Mouse (Mus musculus): ENCODE data around the gene Lsamp.

Lsamp gene

DNA sequence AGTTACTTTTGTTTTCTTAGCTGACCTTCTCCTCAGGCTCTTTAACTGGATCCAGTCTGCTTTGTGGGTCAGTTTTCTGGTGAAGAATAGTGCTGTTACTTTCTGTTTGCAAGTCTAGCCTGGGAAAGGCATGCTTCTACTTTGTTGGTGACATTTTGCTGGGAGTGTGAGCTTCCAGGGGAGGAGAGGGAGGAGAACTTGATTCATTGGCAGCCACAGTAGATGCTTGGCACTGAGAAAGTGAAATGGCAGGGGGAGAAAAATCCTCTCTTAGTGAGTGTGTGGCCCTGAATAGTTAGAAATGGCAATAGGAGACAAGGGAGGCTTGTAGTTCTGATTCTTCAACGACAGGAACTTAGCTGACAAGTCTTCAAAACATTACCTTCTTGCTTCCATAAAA is 1551.6 kb downstream of the Lsamp start:
- no peak for DNase-seq (ENCODE audit: low read depth, low spot score)

DNA sequence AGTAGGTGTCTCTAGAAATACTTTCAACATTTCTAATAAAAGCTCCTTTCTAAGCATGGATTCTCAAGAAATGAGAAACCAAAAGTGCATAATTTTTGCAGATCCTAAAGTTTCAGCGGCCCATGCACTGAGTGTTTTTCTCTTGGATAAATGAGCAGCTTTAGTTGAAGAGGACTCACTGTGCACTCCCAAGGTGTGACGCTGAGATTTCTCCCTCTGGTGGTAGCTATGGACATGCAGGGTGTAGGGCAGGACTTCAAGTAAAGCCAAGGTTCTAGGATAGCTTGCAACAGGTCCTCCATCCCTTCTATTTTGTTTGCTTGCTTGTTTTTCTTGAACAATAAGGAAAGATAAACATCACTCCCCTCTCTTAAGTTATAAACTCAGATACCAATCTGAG is 1558.5 kb downstream of the Lsamp start:
- DNase-seq (ENCODE audit: low read depth, low spot score): peak; percentile 15

DNA sequence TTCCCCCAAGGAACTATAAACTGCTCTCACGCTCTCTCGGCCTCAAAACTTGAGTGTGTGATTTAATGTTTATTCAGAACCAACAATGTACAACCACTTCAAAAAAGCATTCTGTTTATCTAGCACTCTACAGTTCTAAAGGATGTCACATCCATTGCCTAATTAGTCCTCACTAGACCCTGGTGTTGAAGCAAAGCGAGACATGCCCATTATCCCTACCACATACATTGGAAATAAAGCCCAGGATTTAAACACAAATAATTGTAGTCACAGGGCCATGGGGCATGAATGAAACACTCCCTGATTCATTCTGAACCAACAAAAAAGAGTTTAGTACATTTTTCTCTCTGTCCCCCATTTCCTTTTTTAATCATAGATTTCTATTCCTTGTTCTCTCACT is 1567.0 kb downstream of the Lsamp start:
- DNase-seq (ENCODE audit: low read depth, low spot score): no peak

GRCm38 (mm10) chr16:41551851-41552262 is 1567.7 kb downstream of the Lsamp start:
- no peak for DNase-seq (ENCODE audit: low read depth, low spot score)

DNA sequence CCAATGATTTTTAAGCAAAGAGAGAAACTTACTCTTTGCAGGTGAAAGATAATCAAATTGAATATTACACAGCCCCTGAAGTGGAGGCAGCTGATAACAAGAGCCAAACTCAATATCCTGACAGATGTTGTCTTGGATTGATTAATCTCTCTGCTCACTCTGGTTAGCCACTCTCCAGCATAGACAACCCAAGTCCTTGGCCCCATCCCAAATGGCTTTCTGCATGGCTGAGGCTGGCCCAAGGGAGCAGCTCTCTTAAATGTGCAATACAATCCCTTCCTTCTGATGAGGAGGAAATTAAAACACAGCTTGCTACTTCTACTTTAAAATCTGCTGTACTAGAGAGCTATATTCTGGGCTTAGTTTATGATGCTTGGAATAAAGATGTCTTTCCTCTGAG is 1572.9 kb downstream of the Lsamp start:
- DNase-seq (ENCODE audit: low read depth, low spot score): no peak

GRCm38 (mm10) chr16:41565233-41565632 is 1581.1 kb downstream of the Lsamp start:
- DNase-seq (ENCODE audit: low read depth, low spot score): no peak

GRCm38 (mm10) chr16:41588675-41589301 is 1604.6 kb downstream of the Lsamp start:
- DNase-seq (ENCODE audit: low read depth, low spot score): no peak

- no peak for DNase-seq (ENCODE audit: low read depth, low spot score)
Measured at GRCm38 (mm10) chr16:41612229-41612628, 1628.1 kb downstream of the Lsamp start.

DNA sequence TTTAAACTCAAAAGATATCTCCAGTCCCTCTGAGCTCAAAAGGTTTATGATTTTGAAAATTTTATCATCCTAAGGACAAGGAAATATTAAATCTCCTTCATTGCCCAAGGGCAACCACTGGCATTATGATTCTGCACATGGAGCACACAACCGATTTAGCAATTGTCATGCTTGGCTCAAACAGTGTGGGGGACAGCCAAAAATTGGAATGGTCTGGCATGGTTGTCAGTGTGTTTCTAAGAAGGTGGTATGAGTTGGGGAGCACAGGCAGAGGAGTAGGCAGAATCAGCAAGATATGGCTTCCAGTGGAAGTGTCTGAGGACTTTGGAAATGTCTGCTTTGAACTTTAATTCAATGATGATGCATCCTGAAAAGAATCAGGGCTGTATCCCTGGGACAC is 1639.7 kb downstream of the Lsamp start:
- DNase-seq (ENCODE audit: low read depth, low spot score): no peak

GRCm38 (mm10) chr16:41633898-41634297 is 1649.7 kb downstream of the Lsamp start:
- no peak for DNase-seq (ENCODE audit: low read depth, low spot score)

- DNase-seq (ENCODE audit: low read depth, low spot score): no peak
Measured at GRCm38 (mm10) chr16:41640876-41641275, 1656.7 kb downstream of the Lsamp start.

DNA sequence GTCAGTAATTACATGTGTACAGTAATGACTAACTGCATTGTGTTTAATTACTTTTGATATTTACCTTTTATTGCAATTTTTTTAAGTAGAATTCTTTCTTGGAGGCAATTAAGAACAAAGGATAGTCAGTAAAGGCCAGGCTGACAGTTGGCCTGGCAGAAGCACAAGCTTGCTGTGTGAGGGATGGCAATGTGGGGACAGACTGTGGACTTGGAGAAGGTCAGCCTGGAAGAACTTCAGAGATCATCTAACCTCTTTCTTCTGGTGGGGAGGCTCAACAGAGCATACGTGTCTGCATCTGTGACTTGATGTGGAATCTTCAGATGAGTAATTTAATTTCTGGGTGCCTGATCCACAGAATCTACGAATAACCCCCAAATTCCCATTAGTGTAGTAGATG is 1669.1 kb downstream of the Lsamp start:
- no peak for DNase-seq (ENCODE audit: low read depth, low spot score)

GRCm38 (mm10) chr16:41674316-41675038 is 1690.3 kb downstream of the Lsamp start:
- DNase-seq (ENCODE audit: low read depth, low spot score): no peak

DNA sequence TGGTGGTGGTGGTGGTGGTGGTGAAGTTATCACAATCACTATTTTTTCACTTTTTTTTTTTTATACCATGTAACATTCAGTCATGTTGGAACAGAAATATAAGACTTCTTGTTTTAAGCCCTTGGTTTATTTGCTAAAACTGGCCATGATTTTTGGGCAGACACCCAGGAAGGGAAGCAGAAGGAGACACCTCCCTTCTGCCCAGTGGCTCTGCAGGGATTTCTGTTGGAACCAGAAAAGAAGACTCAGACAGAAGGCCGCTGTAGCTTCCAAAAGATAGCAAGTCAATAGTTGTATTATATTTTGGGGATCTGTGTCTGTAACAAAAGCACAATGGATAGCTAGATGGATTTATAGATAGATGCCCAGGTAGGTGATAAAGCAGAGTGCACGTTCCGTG is 1691.6 kb downstream of the Lsamp start:
- no peak for DNase-seq (ENCODE audit: low read depth, low spot score)

DNA sequence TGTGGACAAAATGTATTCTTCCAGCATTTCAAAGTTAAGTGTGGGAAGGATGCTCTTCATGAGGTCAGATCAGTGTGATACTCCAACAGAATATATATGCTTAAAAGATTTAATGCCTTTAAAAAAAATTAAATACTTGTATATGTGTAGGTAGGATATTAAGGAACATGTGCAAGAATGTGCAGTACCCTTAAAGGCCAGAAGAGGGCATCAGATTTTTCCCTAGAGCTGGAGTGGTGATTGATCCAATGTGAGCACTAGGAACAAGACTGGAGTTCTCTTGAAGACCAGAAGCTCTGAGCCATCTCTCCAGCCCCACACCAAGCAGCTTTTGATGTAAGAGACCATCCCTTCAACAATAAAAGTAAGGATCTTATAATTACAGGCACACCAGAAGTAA is 1708.3 kb downstream of the Lsamp start:
- DNase-seq (ENCODE audit: low read depth, low spot score): peak; percentile 26

- no peak for DNase-seq (ENCODE audit: low read depth, low spot score)
Measured at GRCm38 (mm10) chr16:41701790-41702428, 1717.7 kb downstream of the Lsamp start.

DNA sequence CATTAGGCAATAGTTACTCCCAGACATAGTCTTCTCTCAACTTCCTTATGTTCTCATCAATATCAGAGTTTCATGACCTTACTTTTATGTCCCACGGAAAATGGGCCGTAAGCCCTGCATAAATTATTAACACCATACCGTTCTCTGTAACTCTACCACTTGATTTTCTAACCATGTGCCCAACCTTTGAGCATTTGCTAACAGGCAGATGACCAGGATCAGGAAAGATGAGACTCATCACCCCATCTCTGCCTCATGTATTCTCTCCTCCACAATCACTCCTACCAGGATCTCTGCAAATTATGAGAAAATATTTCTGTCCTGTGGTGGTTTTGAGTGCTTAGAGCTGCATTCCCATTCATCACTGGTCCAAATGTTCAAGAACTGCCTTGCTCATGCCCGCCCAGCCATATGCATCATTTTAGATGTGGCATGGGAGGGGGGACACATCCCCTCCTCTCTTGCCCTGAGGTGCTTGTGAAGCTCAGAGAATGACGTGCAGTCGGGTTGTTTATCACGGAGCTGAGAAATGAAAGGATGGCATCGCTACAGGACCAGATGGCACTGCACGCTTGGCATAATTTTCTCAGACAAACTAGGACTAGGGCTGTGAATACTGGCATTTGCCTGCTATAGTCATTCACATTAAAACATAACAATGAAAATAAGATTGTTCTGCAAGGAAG is 1744.9 kb downstream of the Lsamp start:
- no peak for DNase-seq (ENCODE audit: low read depth, low spot score)

- DNase-seq (ENCODE audit: low read depth, low spot score): no peak
Measured at GRCm38 (mm10) chr16:41729911-41730310, 1745.8 kb downstream of the Lsamp start.

GRCm38 (mm10) chr16:41745037-41745436 is 1760.9 kb downstream of the Lsamp start:
- DNase-seq (ENCODE audit: low read depth, low spot score): no peak

GRCm38 (mm10) chr16:41746235-41746911 is 1762.2 kb downstream of the Lsamp start:
- DNase-seq (ENCODE audit: low read depth, low spot score): no peak

DNA sequence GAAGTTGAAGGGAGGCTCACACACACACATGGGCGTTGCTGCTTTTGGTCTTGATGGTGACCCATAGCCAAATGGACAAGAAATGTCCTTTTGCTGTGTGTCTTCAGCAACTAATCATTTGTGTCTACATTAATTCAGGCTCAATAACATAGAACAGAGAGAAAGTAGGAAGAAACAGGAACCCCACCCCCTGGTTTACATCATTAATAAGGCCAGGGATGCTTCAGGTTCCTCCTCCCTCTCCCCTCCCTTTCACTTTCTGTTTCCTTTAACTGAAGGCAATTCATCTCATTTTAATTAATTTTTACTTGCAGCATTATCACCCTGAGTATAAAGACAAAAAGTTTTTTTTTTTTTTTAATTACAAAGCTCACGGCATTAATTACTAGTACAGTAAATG is 1763.7 kb downstream of the Lsamp start:
- no peak for DNase-seq (ENCODE audit: low read depth, low spot score)

GRCm38 (mm10) chr16:41748759-41749158 is 1764.6 kb downstream of the Lsamp start:
- DNase-seq (ENCODE audit: low read depth, low spot score): no peak

Measured in A20 (cell line).